ENCODE assay signal across 25 mouse cellular contexts in genomic region chr16:10655236-10655635, GRCm38 (mm10).
DNase-seq lines count a peak whose midpoint lies in the region; ATAC-seq and TF ChIP-seq lines count a peak whose summit lies in the region.
"Had no signal": no experiment of that assay in that cellular context is flagged by ENCODE, and none has a peak within 500 bp of the region (broad histone marks: within the 10 kb centered on the region; RNA-seq: fewer than 3 reads in every experiment).

No protein-coding gene starts in this region.

- H3K27ac ChIP-seq in gastrocnemius, adult 2 months, result peak overlapping the region; percentile 28; the same call in 1 of the 2 replicates
- H3K27ac ChIP-seq in lung, embryonic 14.5 days (ENCODE audit: low read depth), result no peak overlapping the region
- peak overlapping the region; percentile 50 for H3K27ac ChIP-seq in limb, embryonic 10.5 days
- H3K27ac ChIP-seq: embryonic facial prominence, embryonic 10.5 days; hindbrain, embryonic 10.5 days; liver, embryonic 14.5 days; midbrain, embryonic 12.5 days had no signal

- ATAC-seq in lung, embryonic 14.5 days (ENCODE audit: insufficient read depth), result peak; percentile 35; the same call in 1 of the 2 replicates
- peak; percentile 40 for ATAC-seq in activated CD4-positive, CD25-positive, alpha-beta regulatory T cell, adult 4 months
- ATAC-seq: forebrain, embryonic 16.5 days; hindbrain, postnatal 0 days; lung, postnatal 0 days had no signal

- H3K36me3 ChIP-seq in lung, embryonic 14.5 days (ENCODE audit: insufficient read depth), result no peaks in the 10 kb centered on the region
- H3K36me3 ChIP-seq in limb, embryonic 10.5 days, result no peaks in the 10 kb centered on the region
- H3K36me3 ChIP-seq: embryonic facial prominence, embryonic 10.5 days; forebrain, embryonic 10.5 days; heart, embryonic 10.5 days; hindbrain, embryonic 10.5 days; limb, embryonic 15.5 days; midbrain, embryonic 12.5 days had no signal

- TF ChIP-seq CTCF in gastrocnemius, adult 2 months (IDR thresholded peaks at IDR 0.05), result no peak
- no peak for TF ChIP-seq CTCF in lung, embryonic 14.5 days (IDR thresholded peaks at IDR 0.05; ENCODE audit: low read depth)
- TF ChIP-seq CTCF in lung, adult 2 months (IDR thresholded peaks at IDR 0.05; ENCODE audit: insufficient read depth, low read length), result no peak

- H3K4me1 ChIP-seq in lung, embryonic 14.5 days (ENCODE audit: insufficient read depth), result peaks cover 9% of the 10 kb centered on the region; the same call in 1 of the 2 replicates
- peaks cover 2% of the 10 kb centered on the region; the same call in 1 of the 2 replicates for H3K4me1 ChIP-seq in lung, adult 2 months (ENCODE audit: control insufficient read depth, insufficient read depth, low read length)
- H3K4me1 ChIP-seq in limb, embryonic 10.5 days, result peaks cover 33% of the 10 kb centered on the region

- no peak for DNase-seq in gastrocnemius, adult 2 months
- no peak for DNase-seq in gastrocnemius, adult 8-10 months (ENCODE audit: low spot score in 2 of 2)
- no peak for DNase-seq in lung, embryonic 14.5 days
- DNase-seq in lung, adult 2 months, result no peak
- no peak for DNase-seq in limb, embryonic 10.5 days (ENCODE audit: low spot score)
- no peak for DNase-seq in urinary bladder, postnatal 10 days (ENCODE audit: low spot score)
- no peak for DNase-seq in B cell, adult 2 months
- DNase-seq: adrenal gland, postnatal 10 days; cerebellum, postnatal 36 days; kidney, adult 8-10 months; kidney, postnatal 10 days; thymus, postnatal 14 days had no signal

- H3K4me3 ChIP-seq in gastrocnemius, adult 2 months, result no peak overlapping the region
- H3K4me3 ChIP-seq in lung, embryonic 14.5 days (ENCODE audit: low read depth, low read length), result no peak overlapping the region
- no peak overlapping the region for H3K4me3 ChIP-seq in lung, adult 2 months (replicated peaks; ENCODE audit: extremely low read depth, low read depth, low read length)
- H3K4me3 ChIP-seq in limb, embryonic 10.5 days, result no peak overlapping the region
- H3K4me3 ChIP-seq: embryonic facial prominence, embryonic 10.5 days; forebrain, embryonic 10.5 days; heart, embryonic 10.5 days; hindbrain, embryonic 10.5 days; limb, embryonic 15.5 days; midbrain, embryonic 12.5 days had no signal

- no peak for TF ChIP-seq POLR2A in lung, adult 2 months (IDR thresholded peaks at IDR 0.05; ENCODE audit: borderline replicate concordance, extremely low read depth, low read depth, low read length)

- H3K4me2 ChIP-seq in lung, embryonic 14.5 days, result no peak overlapping the region
- H3K4me2 ChIP-seq: limb, embryonic 15.5 days; midbrain, embryonic 12.5 days had no signal

- intact Hi-C loops in gastrocnemius, adult 2 months (cut with DNase I), result no loop called here

- H3K9me3 ChIP-seq in lung, embryonic 14.5 days (ENCODE audit: low read depth, low read length), result no peaks in the 10 kb centered on the region
- no peaks in the 10 kb centered on the region for H3K9me3 ChIP-seq in limb, embryonic 10.5 days (replicated peaks)
- H3K9me3 ChIP-seq: embryonic facial prominence, embryonic 10.5 days; forebrain, embryonic 10.5 days; G1E; heart, embryonic 10.5 days; hindbrain, embryonic 10.5 days; limb, embryonic 15.5 days; midbrain, embryonic 12.5 days had no signal

- WGBS in lung, embryonic 14.5 days, result 77% methylated on average over 3 of the region's 3 CpGs
- WGBS in lung, adult 2 months, result 73% methylated on average over 3 of the region's 3 CpGs
- 89% methylated on average over 3 of the region's 3 CpGs for WGBS in limb, embryonic 10.5 days

- H3K27me3 ChIP-seq in lung, embryonic 14.5 days (ENCODE audit: insufficient read depth, low read length), result 0 out of 2 replicates have a peak, but pooled peaks cover 3% of the 10 kb centered on the region
- H3K27me3 ChIP-seq in limb, embryonic 10.5 days (ENCODE audit: low read depth, poor library complexity, severe bottlenecking), result no peaks in the 10 kb centered on the region
- H3K27me3 ChIP-seq: CH12.LX; limb, embryonic 15.5 days; midbrain, embryonic 12.5 days had no signal

- no peak overlapping the region for H3K9ac ChIP-seq in lung, embryonic 14.5 days
- H3K9ac ChIP-seq: limb, embryonic 15.5 days; liver, embryonic 14.5 days; midbrain, embryonic 12.5 days had no signal
